Mouse (Mus musculus): ENCODE measurements around the gene Ttll11. TPM values are rescaled to one million over a fixed set of nuclear protein-coding genes. Genes with fewer than 3 reads are reported as not detected.
A peak's percentile ranks its signal among the peaks of the same experiment; 100 is the strongest.

Gene Ttll11
- polyA plus RNA-seq, 1 experiment from 2014 or later, result 1.00 TPM

DNA sequence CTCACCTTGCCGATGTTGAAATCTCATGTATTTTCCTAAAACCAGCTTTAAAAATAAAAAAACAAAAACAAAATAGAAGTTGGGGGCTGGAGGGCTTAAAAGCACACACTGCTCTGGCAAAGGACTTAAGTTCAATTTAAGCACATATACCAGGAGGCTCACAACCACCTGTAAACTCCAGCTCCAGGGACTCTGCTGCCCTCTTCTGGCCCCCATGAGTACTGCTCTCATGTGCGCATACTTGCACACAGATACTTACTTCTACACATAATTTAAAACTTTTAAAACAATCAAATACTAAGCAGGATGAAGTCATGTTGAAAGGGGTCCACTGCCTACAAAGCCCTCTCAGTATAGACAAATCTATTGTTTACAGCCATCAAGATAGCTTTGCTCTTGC, 244.7 kb downstream of the Ttll11 start:
- Histone ChIP-seq H3K9ac (ENCODE audit: low read length) (no peak overlapping the region), H3K9me3 (ENCODE audit: control insufficient read depth, low read length) (peaks cover 4% of the 10 kb centered on the region), H3K4me3 (ENCODE audit: control insufficient read depth in 1 of 2, insufficient read depth in 1 of 2, low read depth in 1 of 2, low read length in 2 of 2) (no peak overlapping the region), H3K4me1 (ENCODE audit: control insufficient read depth in 2 of 2, insufficient read depth in 2 of 2, low read length in 2 of 2) (peaks cover 7 to 8% of the 10 kb centered on the region in 2 experiments; a peak in 1 of 4 replicates), H3K27me3 (ENCODE audit: control insufficient read depth, insufficient read depth, low read length) (no peaks in the 10 kb centered on the region), H3K4me2 (ENCODE audit: low read length) (no peak overlapping the region), H3K27ac (replicated peaks in 1 of 2; ENCODE audit: control insufficient read depth in 1 of 2, insufficient read depth in 1 of 2, low read depth in 2 of 2, low read length in 2 of 2) (no peak overlapping the region), H3K36me3 (ENCODE audit: control insufficient read depth, insufficient read depth, low read length) (peaks cover 16% of the 10 kb centered on the region)
- 99% methylated on average over 2 of the region's 2 CpGs for WGBS
- no peak for ATAC-seq (ENCODE audit: insufficient number of reproducible peaks, insufficient read depth, low FRiP score, low read depth)

DNA sequence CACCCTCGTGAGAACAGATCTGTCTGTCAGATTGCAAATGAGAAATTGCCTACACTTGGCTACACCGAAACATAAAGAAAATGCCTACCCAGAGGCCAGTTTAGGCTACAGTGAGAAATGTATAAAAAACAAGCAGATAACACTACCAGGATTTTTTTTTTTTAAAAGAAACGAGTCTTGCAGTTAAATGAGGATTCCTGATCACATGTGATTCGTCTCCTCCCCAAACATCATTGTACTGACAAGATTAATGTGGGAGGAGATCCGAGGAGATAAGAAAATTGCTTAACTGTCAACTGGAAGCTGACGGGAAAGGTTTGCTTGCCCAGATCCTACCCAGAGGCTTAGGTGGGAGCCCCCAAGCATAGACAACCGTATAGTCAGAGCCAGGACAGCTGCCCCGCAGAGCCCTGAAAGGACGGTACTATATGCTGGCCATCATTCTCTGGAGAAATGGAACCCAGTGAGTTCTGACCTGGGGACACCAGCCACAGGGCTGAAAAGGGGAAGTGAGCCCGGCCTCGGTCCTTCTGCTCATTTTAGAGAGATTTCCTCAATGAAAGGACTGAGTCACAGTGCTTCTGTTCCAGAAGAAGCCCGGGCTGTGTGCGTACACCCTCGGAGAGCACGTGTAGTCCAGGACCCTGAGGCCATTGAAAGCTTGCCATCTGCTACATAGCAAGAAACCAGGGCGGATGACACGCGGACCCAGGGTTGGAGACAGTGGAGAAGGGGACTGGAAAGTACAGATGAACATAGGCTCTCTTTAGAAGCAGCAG, 247.9 kb downstream of the Ttll11 start:
- H3K9ac ChIP-seq (ENCODE audit: low read length), result no peak overlapping the region
- WGBS, result 78% methylated on average over 18 of the region's 18 CpGs
- peaks cover 47% of the 10 kb centered on the region for H3K36me3 ChIP-seq (ENCODE audit: control insufficient read depth, insufficient read depth, low read length)
- no peak overlapping the region for H3K4me3 ChIP-seq (ENCODE audit: control insufficient read depth in 1 of 2, insufficient read depth in 1 of 2, low read depth in 1 of 2, low read length in 2 of 2)
- no peak overlapping the region for H3K27ac ChIP-seq (replicated peaks in 1 of 2; ENCODE audit: control insufficient read depth in 1 of 2, insufficient read depth in 1 of 2, low read depth in 2 of 2, low read length in 2 of 2)
- peaks cover 12 to 21% of the 10 kb centered on the region in 2 experiments for H3K4me1 ChIP-seq (ENCODE audit: control insufficient read depth in 2 of 2, insufficient read depth in 2 of 2, low read length in 2 of 2)
- peaks cover 4% of the 10 kb centered on the region for H3K9me3 ChIP-seq (ENCODE audit: control insufficient read depth, low read length)
- H3K4me2 ChIP-seq (ENCODE audit: low read length), result no peak overlapping the region
- no peaks in the 10 kb centered on the region for H3K27me3 ChIP-seq (ENCODE audit: control insufficient read depth, insufficient read depth, low read length)
- ATAC-seq (ENCODE audit: insufficient number of reproducible peaks, insufficient read depth, low FRiP score, low read depth), result no peak

DNA sequence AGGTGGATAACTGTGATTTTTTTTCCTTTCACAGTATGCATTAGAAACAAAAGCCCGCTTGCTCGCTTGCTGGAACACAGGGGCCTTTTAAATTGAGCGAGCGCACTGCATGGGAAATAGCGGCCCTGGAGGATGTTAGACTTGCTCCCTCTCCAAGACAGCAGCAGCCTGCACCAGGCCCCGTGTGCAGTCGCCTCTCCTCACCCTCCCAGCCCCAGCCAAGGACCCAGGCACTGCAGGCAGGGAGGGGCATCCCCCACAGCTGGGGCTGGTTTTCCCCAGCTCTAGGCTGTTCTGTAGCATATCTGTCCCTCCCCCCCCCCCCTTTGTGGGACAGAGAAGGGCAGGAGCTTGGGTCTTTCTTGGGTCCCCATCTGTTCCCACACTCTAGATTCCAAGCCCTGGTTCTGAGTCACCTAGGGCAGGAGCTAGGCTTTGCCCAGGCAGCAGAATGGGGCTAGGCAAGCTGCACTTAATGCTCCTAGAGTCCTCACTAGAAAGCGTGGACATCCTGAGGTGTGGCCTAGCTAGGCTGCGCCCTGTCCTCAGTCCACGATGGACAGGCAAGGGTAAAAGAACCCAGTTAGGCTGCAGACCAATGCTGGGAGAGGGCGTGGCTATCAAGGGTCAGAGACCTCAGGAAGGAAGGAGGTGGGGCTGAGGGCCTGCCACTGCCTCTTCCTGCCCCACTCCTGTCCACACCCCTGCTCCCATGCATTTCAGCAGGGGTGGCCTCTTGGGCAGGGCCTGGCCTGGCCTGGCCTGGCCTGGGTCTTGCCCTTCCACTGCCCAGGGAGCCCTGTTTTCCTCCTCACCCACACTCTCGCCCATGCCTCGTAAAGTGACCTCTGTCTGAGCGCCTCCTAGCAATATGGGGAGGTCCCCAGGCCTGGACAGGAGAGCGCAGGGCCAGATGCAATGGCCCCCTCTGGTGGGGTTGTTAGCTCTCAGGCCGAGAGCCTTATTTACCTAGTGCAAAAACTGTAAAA, 250.3 kb downstream of the Ttll11 start:
- H3K27ac ChIP-seq (replicated peaks in 1 of 2; ENCODE audit: control insufficient read depth in 1 of 2, insufficient read depth in 1 of 2, low read depth in 2 of 2, low read length in 2 of 2), result peak overlapping the region in 1 of 2 experiments; percentile 67; a peak in 3 of 4 replicates
- H3K4me3 ChIP-seq (ENCODE audit: control insufficient read depth in 1 of 2, insufficient read depth in 1 of 2, low read depth in 1 of 2, low read length in 2 of 2), result no peak overlapping the region
- WGBS, result 48% methylated on average over 16 of the region's 16 CpGs

DNA sequence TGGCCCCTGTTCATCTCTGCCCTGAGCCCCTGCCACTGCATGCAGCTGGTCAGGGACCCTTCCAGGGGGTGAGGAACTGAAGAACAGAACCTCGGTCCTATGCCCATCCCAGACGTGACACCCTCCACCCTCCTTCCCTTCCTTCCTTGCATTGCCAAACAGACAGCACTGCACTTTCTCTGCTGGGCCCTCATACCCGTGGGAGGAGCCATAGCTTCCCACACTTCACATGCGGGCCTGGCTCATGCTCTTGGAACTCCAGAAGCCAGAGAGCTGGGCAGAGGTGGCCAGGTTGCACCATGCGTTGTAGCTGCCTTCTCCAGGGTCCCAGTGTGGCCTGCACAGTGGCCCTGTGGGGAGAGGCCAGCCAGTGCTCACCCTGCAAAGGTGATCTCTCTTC, 251.1 kb downstream of the Ttll11 start:
- no peaks in the 10 kb centered on the region for H3K27me3 ChIP-seq (ENCODE audit: control insufficient read depth, insufficient read depth, low read length)
- peak overlapping the region in 1 of 2 experiments; percentile 67; a peak in 3 of 4 replicates for H3K27ac ChIP-seq (replicated peaks in 1 of 2; ENCODE audit: control insufficient read depth in 1 of 2, insufficient read depth in 1 of 2, low read depth in 2 of 2, low read length in 2 of 2)
- H3K9ac ChIP-seq (ENCODE audit: low read length), result no peak overlapping the region; the same call in 1 of the 2 replicates
- peaks cover 79% of the 10 kb centered on the region for H3K36me3 ChIP-seq (ENCODE audit: control insufficient read depth, insufficient read depth, low read length)
- H3K4me3 ChIP-seq (ENCODE audit: control insufficient read depth in 1 of 2, insufficient read depth in 1 of 2, low read depth in 1 of 2, low read length in 2 of 2), result no peak overlapping the region
- peak; percentile 14; the same call in 1 of the 2 replicates for ATAC-seq (ENCODE audit: insufficient number of reproducible peaks, insufficient read depth, low FRiP score, low read depth)
- H3K4me1 ChIP-seq (ENCODE audit: control insufficient read depth in 2 of 2, insufficient read depth in 2 of 2, low read length in 2 of 2), result peaks cover 12 to 21% of the 10 kb centered on the region in 2 experiments
- WGBS, result 25% methylated on average over 5 of the region's 5 CpGs
- H3K4me2 ChIP-seq (ENCODE audit: low read length), result no peak overlapping the region
- no peaks in the 10 kb centered on the region for H3K9me3 ChIP-seq (ENCODE audit: control insufficient read depth, low read length)

More for the DNA sequence above, 250.3 kb downstream of the Ttll11 start:
- Histone ChIP-seq H3K9ac (ENCODE audit: low read length) (peak overlapping the region; percentile 21), H3K4me1 (ENCODE audit: control insufficient read depth in 2 of 2, insufficient read depth in 2 of 2, low read length in 2 of 2) (peaks cover 12 to 21% of the 10 kb centered on the region in 2 experiments), H3K36me3 (ENCODE audit: control insufficient read depth, insufficient read depth, low read length) (peaks cover 71% of the 10 kb centered on the region), H3K9me3 (ENCODE audit: control insufficient read depth, low read length) (no peaks in the 10 kb centered on the region), H3K27me3 (ENCODE audit: control insufficient read depth, insufficient read depth, low read length) (no peaks in the 10 kb centered on the region), H3K4me2 (ENCODE audit: low read length) (no peak overlapping the region)
- peak; percentile 80 for ATAC-seq (ENCODE audit: insufficient number of reproducible peaks, insufficient read depth, low FRiP score, low read depth)

DNA sequence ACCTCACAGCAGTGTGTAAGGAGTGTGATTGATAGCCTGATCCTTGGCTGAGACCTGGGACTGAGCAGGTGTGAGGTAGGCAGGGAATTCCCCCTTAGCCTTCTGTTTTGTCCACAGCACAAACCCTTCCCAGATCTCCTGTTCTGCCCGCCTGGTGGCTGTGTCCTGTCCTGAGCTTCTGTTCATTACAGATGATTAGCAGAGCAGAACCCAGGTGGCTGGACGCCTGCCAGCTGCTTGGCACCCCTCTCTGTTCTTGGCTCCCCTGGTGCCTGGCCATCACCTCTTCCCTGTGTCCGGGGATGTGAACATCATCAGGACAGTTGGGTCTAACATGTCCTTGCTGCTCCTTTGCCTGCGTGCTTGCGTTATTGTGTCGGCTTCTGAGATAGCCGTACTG, 256.0 kb downstream of the Ttll11 start:
- Histone ChIP-seq H3K4me3 (ENCODE audit: control insufficient read depth in 1 of 2, insufficient read depth in 1 of 2, low read depth in 1 of 2, low read length in 2 of 2) (no peak overlapping the region), H3K36me3 (ENCODE audit: control insufficient read depth, insufficient read depth, low read length) (peaks cover 99% of the 10 kb centered on the region), H3K9me3 (ENCODE audit: control insufficient read depth, low read length) (no peaks in the 10 kb centered on the region), H3K4me2 (ENCODE audit: low read length) (no peak overlapping the region), H3K27ac (replicated peaks in 1 of 2; ENCODE audit: control insufficient read depth in 1 of 2, insufficient read depth in 1 of 2, low read depth in 2 of 2, low read length in 2 of 2) (no peak overlapping the region), H3K4me1 (ENCODE audit: control insufficient read depth in 2 of 2, insufficient read depth in 2 of 2, low read length in 2 of 2) (peaks cover 8 to 9% of the 10 kb centered on the region in 2 experiments), H3K9ac (ENCODE audit: low read length) (no peak overlapping the region), H3K27me3 (ENCODE audit: control insufficient read depth, insufficient read depth, low read length) (no peaks in the 10 kb centered on the region)
- 85% methylated on average over 7 of the region's 7 CpGs for WGBS
- no peak for ATAC-seq (ENCODE audit: insufficient number of reproducible peaks, insufficient read depth, low FRiP score, low read depth)

DNA sequence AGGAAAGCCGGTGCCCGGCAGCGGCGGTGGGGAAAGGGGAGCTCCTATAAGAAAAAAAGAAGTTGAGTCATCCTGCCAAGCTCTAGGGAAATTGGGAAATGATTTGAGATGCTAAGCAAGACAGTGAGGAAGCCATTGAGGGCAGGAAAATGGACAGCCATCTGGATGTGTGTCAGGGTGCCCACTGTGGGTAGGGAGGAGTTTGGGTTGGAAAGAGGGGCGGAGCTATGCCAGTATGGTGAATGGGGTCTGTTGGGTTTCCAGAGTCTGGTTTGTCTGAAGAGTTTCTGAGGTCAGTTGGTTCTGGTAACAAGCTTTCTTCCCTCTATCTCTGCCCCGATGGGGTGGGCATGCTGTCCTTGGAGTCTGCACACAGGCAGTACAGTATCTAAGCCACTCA, 256.4 kb downstream of the Ttll11 start:
- Histone ChIP-seq H3K27ac (replicated peaks in 1 of 2; ENCODE audit: control insufficient read depth in 1 of 2, insufficient read depth in 1 of 2, low read depth in 2 of 2, low read length in 2 of 2) (no peak overlapping the region), H3K4me3 (ENCODE audit: control insufficient read depth in 1 of 2, insufficient read depth in 1 of 2, low read depth in 1 of 2, low read length in 2 of 2) (no peak overlapping the region), H3K27me3 (ENCODE audit: control insufficient read depth, insufficient read depth, low read length) (no peaks in the 10 kb centered on the region), H3K4me2 (ENCODE audit: low read length) (no peak overlapping the region), H3K4me1 (ENCODE audit: control insufficient read depth in 2 of 2, insufficient read depth in 2 of 2, low read length in 2 of 2) (peaks cover 3 to 6% of the 10 kb centered on the region in 2 experiments; a peak in 3 of 4 replicates), H3K36me3 (ENCODE audit: control insufficient read depth, insufficient read depth, low read length) (peaks cover 99% of the 10 kb centered on the region), H3K9ac (ENCODE audit: low read length) (no peak overlapping the region), H3K9me3 (ENCODE audit: control insufficient read depth, low read length) (no peaks in the 10 kb centered on the region)
- WGBS, result 93% methylated on average over 6 of the region's 6 CpGs
- no peak for ATAC-seq (ENCODE audit: insufficient number of reproducible peaks, insufficient read depth, low FRiP score, low read depth)

DNA sequence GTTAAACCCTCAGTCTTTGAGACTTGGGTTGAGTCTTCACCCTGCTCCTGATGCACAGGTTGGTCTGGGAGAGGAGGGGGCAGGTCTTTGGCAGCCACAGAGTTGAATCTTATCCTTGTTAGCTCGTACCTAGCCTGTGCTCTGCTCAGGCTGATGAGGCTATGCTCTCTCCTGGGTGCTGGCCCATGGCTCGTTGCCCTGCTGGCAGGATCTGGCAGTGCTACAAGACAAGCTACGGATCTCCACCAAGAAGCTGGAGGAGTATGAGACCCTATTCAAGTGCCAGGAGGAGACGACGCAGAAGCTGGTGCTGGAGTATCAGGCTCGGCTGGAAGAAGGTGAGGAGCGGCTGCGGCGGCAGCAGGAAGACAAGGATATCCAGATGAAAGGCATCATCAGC, 256.9 kb downstream of the Ttll11 start:
- no peak overlapping the region for H3K4me3 ChIP-seq (ENCODE audit: control insufficient read depth in 1 of 2, insufficient read depth in 1 of 2, low read depth in 1 of 2, low read length in 2 of 2)
- H3K27me3 ChIP-seq (ENCODE audit: control insufficient read depth, insufficient read depth, low read length), result no peaks in the 10 kb centered on the region
- no peak for ATAC-seq (ENCODE audit: insufficient number of reproducible peaks, insufficient read depth, low FRiP score, low read depth)
- H3K4me1 ChIP-seq (ENCODE audit: control insufficient read depth in 2 of 2, insufficient read depth in 2 of 2, low read length in 2 of 2), result peaks cover 0 to 1% of the 10 kb centered on the region in 2 experiments; a peak in 1 of 4 replicates
- H3K27ac ChIP-seq (replicated peaks in 1 of 2; ENCODE audit: control insufficient read depth in 1 of 2, insufficient read depth in 1 of 2, low read depth in 2 of 2, low read length in 2 of 2), result no peak overlapping the region
- H3K4me2 ChIP-seq (ENCODE audit: low read length), result no peak overlapping the region
- H3K9me3 ChIP-seq (ENCODE audit: control insufficient read depth, low read length), result no peaks in the 10 kb centered on the region
- WGBS, result 92% methylated on average over 9 of the region's 9 CpGs
- H3K9ac ChIP-seq (ENCODE audit: low read length), result no peak overlapping the region
- peaks cover 99% of the 10 kb centered on the region for H3K36me3 ChIP-seq (ENCODE audit: control insufficient read depth, insufficient read depth, low read length)
